In the genomic region with DNA sequence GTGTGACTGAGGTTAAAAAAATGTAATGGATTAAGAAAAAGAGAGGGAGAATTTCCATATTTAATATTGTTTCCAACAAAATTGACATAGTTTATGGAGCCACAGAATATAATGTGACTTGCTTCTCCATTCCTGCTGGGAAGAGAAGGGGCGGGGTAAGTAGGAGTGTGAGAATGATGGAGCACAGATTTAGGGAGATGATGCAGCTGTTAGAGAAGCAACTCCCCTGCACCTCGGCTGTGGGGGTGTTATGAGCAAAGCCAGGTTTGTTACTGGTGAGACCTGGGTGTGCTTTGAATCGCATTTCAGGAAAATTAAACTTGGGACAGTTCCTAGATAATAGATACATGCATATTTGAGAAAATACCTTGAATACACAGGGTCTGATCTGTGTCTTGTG, we compare ENCODE assay signal across 14 mouse cellular contexts.
"Had no signal": no experiment of that assay in that cellular context is flagged by ENCODE, and none has a peak within 500 bp of the region (broad histone marks: within the 10 kb centered on the region; RNA-seq: fewer than 3 reads in every experiment).

No protein-coding gene starts in this region.

- H3K27ac ChIP-seq: intestine, embryonic 15.5 days; limb, embryonic 10.5 days; liver, embryonic 15.5 days; midbrain, embryonic 13.5 days; stomach, postnatal 0 days had no signal

- H3K9ac ChIP-seq: intestine, embryonic 15.5 days; liver, embryonic 15.5 days; midbrain, embryonic 13.5 days had no signal

- ATAC-seq: intestine, embryonic 15.5 days; lung, postnatal 0 days; midbrain, embryonic 13.5 days had no signal

- H3K4me3 ChIP-seq: intestine, embryonic 15.5 days; limb, embryonic 10.5 days; liver, embryonic 15.5 days; midbrain, embryonic 13.5 days had no signal

- DNase-seq: kidney, adult 18-20 months; kidney, postnatal 10 days; layer of hippocampus, adult 9-11 months; lung, adult 2 months; lung, postnatal 36 days; thymus, adult 18-20 months; thymus, postnatal 14 days had no signal

- H3K9me3 ChIP-seq: intestine, embryonic 15.5 days; limb, embryonic 10.5 days; liver, embryonic 15.5 days; midbrain, embryonic 13.5 days had no signal

- H3K36me3 ChIP-seq: intestine, embryonic 15.5 days; limb, embryonic 10.5 days; liver, embryonic 15.5 days; midbrain, embryonic 13.5 days had no signal

- H3K4me2 ChIP-seq: intestine, embryonic 15.5 days; liver, embryonic 11.5 days; liver, embryonic 15.5 days; midbrain, embryonic 13.5 days had no signal

- H3K4me1 ChIP-seq: intestine, embryonic 15.5 days; limb, embryonic 10.5 days; liver, embryonic 15.5 days had no signal

- H3K27me3 ChIP-seq: intestine, embryonic 15.5 days; liver, embryonic 15.5 days had no signal
